Mouse (Mus musculus): ENCODE measurements around the gene Tm7sf3.
"Not testable (repeated sequence)": the region's sequence is repeated elsewhere in the genome, so short reads cannot be mapped to it uniquely, and the experiment has no call there.

DNA sequence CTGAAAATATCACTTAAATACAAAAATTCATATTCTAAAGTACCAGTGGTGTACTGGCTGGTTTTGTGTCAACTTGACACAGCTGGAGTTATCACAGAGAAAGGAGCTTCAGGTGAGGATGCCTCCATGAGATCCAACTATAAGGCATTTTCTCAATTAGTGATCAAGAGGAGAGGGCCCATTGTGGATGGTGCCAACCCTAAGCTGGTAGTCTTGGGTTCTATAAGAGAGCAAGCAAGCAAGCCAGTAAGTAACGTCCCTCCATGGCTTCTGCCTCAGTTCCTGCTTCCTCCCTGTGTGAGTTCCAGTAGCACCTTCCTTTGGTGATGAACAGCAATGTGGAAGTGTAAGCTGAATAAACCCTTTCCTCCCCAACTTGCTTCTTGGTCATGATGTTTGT lies 80.2 kb downstream of the Tm7sf3 start:
- TF ChIP-seq POLR2A, CTCF (IDR thresholded peaks at IDR 0.05; ENCODE audit: extremely low read depth, insufficient read depth, low read length): not testable (repeated sequence)
